Mouse (Mus musculus): ENCODE data around the gene Vmn2r30. TPM values are rescaled to one million over a fixed set of nuclear protein-coding genes. Genes with fewer than 3 reads are reported as not detected.
"Not testable (repeated sequence)": the region's sequence is repeated elsewhere in the genome, so short reads cannot be mapped to it uniquely, and the experiment has no call there.

The Vmn2r30 gene
- polyA plus RNA-seq (2015; fragmentation: Nextera tagmentation; extraction: Ambion mirVana) = not detected in 2 replicates

- H3K36me3 ChIP-seq; H3K4me3 ChIP-seq (replicated peaks); ATAC-seq; H3K4me1 ChIP-seq (replicated peaks); H3K4me2 ChIP-seq (replicated peaks); H3K27ac ChIP-seq; H3K9ac ChIP-seq; H3K27me3 ChIP-seq (replicated peaks); H3K9me3 ChIP-seq: not testable (repeated sequence)
- WGBS = 100% methylated on average over 1 of the region's 1 CpGs
These were observed at the start of gene Vmn2r30 for GRCm38 (mm10) chr7:7337509-7337908. Gene Vmn2r30 (minus strand): TSS chr7:7337609.

- not testable (repeated sequence) for H3K4me1 ChIP-seq (replicated peaks); H3K27me3 ChIP-seq (replicated peaks); H3K27ac ChIP-seq; H3K4me2 ChIP-seq (replicated peaks); ATAC-seq; H3K4me3 ChIP-seq (replicated peaks); H3K9me3 ChIP-seq; H3K36me3 ChIP-seq; H3K9ac ChIP-seq
- 49% methylated on average over 12 of the region's 12 CpGs for WGBS
These were observed 37.0 kb upstream of the Vmn2r30 start, which contains the start of gene Gm45783 for GRCm38 (mm10) chr7:7374431-7374830. Gene Gm45783 (minus strand): TSS chr7:7374573.

DNA sequence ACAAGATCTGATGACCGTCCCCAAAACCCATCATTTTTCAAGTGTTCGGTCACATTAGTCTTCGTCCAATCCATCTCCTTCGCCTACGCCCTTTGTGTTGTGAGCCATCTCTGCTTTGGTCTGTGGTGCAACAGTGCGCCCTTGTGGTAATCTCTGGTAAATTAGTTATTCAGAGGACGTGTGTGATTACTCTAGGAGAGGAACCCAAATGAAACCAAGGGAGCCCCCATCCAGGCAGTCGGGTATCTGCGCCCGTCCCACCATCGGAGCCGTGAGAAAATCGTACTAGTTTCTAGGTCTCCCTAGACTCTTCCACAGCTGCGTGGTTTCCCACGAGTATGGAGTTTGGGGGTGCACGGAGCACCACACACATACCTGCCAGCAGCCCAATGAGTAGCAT is 41.8 kb downstream of the Vmn2r30 start:
- H3K36me3 ChIP-seq = peaks cover 26% of the 10 kb centered on the region
- ATAC-seq = no peak
- WGBS = 82% methylated on average over 16 of the region's 16 CpGs

DNA sequence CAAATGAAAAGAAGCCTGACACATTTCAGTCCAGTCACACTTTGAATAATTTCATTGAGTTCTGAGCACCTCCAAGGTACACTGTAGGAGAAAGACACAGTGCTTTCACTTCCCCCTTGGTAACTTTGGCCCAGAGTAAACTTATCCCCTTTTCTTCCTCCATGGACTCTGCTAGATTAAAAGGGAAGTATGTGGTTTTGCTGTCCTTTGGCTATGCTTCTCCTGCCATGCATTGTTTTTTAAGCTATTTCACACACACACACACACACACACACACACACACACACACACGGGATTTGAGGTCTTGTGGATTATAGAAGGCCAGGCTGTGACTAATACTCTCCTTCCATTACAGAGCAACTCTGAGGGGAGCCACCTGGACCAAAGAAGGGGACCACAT is 56.0 kb downstream of the Vmn2r30 start:
- 53% methylated on average over 1 of the region's 1 CpGs for WGBS
- no peak overlapping the region for H3K9ac ChIP-seq
- H3K36me3 ChIP-seq = no peaks in the 10 kb centered on the region; the same call in 1 of the 2 replicates
- no peak overlapping the region for H3K4me3 ChIP-seq (replicated peaks)
- H3K4me1 ChIP-seq (replicated peaks) = no peaks in the 10 kb centered on the region
- no peak for ATAC-seq
- H3K27me3 ChIP-seq (replicated peaks) = no peaks in the 10 kb centered on the region
- H3K27ac ChIP-seq = no peak overlapping the region
- peaks cover 3% of the 10 kb centered on the region; the same call in 1 of the 2 replicates for H3K9me3 ChIP-seq
- no peak overlapping the region for H3K4me2 ChIP-seq (replicated peaks)

More for the DNA sequence above, 41.8 kb downstream of the Vmn2r30 start:
- no peak overlapping the region for H3K4me3 ChIP-seq (replicated peaks)
- H3K4me2 ChIP-seq (replicated peaks) = no peak overlapping the region
- H3K4me1 ChIP-seq (replicated peaks) = 0 out of 2 replicates have a peak, but pooled peaks cover 4% of the 10 kb centered on the region
- no peak overlapping the region for H3K9ac ChIP-seq
- H3K9me3 ChIP-seq = no peaks in the 10 kb centered on the region
- no peak overlapping the region for H3K27ac ChIP-seq
- no peaks in the 10 kb centered on the region for H3K27me3 ChIP-seq (replicated peaks)

DNA sequence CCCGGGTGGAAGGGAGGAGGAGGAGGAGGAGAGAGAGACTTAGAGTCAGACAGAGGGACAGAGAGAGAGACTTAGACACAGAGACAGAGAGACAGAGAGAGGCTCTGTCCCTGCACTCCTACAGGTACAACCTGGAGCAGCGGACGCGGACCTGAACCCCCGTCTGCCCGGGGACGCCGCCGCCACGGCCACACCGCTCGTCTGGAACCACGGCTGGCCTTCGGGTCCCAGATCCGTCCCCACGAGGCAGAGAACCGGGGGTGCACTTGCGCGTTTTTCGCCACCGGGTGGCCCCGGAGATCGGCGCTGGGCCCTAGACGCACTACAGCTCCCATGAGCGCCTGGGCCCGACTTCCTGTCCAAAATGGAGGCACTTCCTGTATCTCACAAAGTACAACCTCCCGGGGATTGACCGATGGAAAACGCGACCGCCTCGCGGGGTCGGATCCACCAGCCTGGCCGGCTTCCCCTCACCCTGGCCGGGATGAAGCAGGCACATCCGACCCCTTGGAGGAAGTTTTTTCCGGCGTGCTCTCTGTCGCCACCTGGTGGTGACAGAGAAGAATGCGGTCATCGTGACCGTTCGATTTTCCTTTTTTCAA is 59.3 kb downstream of the Vmn2r30 start, which contains the start of gene Gm45844:
Gene Gm45844, minus strand, starts transcription at position 324 of the 602 bp plus-strand sequence.
- H3K9me3 ChIP-seq; H3K27me3 ChIP-seq (replicated peaks); H3K36me3 ChIP-seq; H3K4me1 ChIP-seq (replicated peaks): not testable (repeated sequence)
- Histone ChIP-seq H3K27ac (peak within 1 kb of the TSS; percentile 1; the same call in 1 of the 2 replicates), H3K4me2 (replicated peaks) (peak within 1 kb of the TSS; percentile 45), H3K4me3 (replicated peaks) (peak within 1 kb of the TSS; percentile 36), H3K9ac (0 out of 2 replicates have a peak within 1 kb of the TSS, but pooled peaks have one; percentile 6)
- 38% methylated on average over 45 of the region's 45 CpGs for WGBS
- ATAC-seq = peak; percentile 100

GRCm38 (mm10) chr7:7277556-7277955 is 59.9 kb downstream of the Vmn2r30 start:
- Histone ChIP-seq H3K27ac (0 out of 2 replicates have a peak overlapping the region, but pooled peaks have one; percentile 1), H3K4me3 (replicated peaks) (peak overlapping the region; percentile 36), H3K4me2 (replicated peaks) (peak overlapping the region; percentile 45), H3K9ac (0 out of 2 replicates have a peak overlapping the region, but pooled peaks have one; percentile 6)
- 47% methylated on average over 24 of the region's 24 CpGs for WGBS
- not testable (repeated sequence) for H3K9me3 ChIP-seq; H3K36me3 ChIP-seq; H3K27me3 ChIP-seq (replicated peaks); H3K4me1 ChIP-seq (replicated peaks)
- ATAC-seq = peak; percentile 66; the same call in 1 of the 2 replicates

Other genes with a start within 250 kb of the Vmn2r30 start
- gene Zfp954, start 216.1 kb downstream of the Vmn2r30 start, polyA plus RNA-seq (2015; fragmentation: Nextera tagmentation; extraction: Ambion mirVana) = 12.2 and 13.2 TPM in 2 replicates
- gene Zfp773, start 200.9 kb downstream of the Vmn2r30 start, polyA plus RNA-seq (2015; fragmentation: Nextera tagmentation; extraction: Ambion mirVana) = 1.2 and 1.7 TPM in 2 replicates
- 1.6 and 1.9 TPM in 2 replicates for gene Zfp418, start 166.3 kb downstream of the Vmn2r30 start, polyA plus RNA-seq (2015; fragmentation: Nextera tagmentation; extraction: Ambion mirVana)
- 5.8 and 6.0 TPM in 2 replicates for gene Zfp772, start 127.6 kb downstream of the Vmn2r30 start, polyA plus RNA-seq (2015; fragmentation: Nextera tagmentation; extraction: Ambion mirVana)
- 0.21 and 0.64 TPM in 2 replicates for gene Vmn2r29, start 90.3 kb downstream of the Vmn2r30 start, polyA plus RNA-seq (2015; fragmentation: Nextera tagmentation; extraction: Ambion mirVana)
- gene Gm45844, start 59.3 kb downstream of the Vmn2r30 start, polyA plus RNA-seq (2015; fragmentation: Nextera tagmentation; extraction: Ambion mirVana) = 2.8 and 3.1 TPM in 2 replicates
- gene Clcn4, start 36.8 kb downstream of the Vmn2r30 start, polyA plus RNA-seq (2015; fragmentation: Nextera tagmentation; extraction: Ambion mirVana) = 49.4 and 50.7 TPM in 2 replicates
- gene Gm45783, start 37.0 kb upstream of the Vmn2r30 start, polyA plus RNA-seq (2015; fragmentation: Nextera tagmentation; extraction: Ambion mirVana) = not detected in 2 replicates
- not detected in 2 replicates for gene Vmn2r31, start 62.1 kb upstream of the Vmn2r30 start, polyA plus RNA-seq (2015; fragmentation: Nextera tagmentation; extraction: Ambion mirVana)
- not detected in 2 replicates for gene Vmn2r32, start 142.4 kb upstream of the Vmn2r30 start, polyA plus RNA-seq (2015; fragmentation: Nextera tagmentation; extraction: Ambion mirVana)
- not detected in 2 replicates for gene Vmn2r33, start 229.2 kb upstream of the Vmn2r30 start, polyA plus RNA-seq (2015; fragmentation: Nextera tagmentation; extraction: Ambion mirVana)

Data from intestine, embryonic 15.5 days (tissue).